Mouse (Mus musculus): ENCODE measurements at regions not wholly inside any gene's neighbourhood (a gene's known extent, or its start where the extent isn't known, plus 50 kb on each side); places are given as distances from the start of the nearest gene placed in this dataset.
A peak's percentile ranks its signal among the peaks of the same experiment; 100 is the strongest.

DNA sequence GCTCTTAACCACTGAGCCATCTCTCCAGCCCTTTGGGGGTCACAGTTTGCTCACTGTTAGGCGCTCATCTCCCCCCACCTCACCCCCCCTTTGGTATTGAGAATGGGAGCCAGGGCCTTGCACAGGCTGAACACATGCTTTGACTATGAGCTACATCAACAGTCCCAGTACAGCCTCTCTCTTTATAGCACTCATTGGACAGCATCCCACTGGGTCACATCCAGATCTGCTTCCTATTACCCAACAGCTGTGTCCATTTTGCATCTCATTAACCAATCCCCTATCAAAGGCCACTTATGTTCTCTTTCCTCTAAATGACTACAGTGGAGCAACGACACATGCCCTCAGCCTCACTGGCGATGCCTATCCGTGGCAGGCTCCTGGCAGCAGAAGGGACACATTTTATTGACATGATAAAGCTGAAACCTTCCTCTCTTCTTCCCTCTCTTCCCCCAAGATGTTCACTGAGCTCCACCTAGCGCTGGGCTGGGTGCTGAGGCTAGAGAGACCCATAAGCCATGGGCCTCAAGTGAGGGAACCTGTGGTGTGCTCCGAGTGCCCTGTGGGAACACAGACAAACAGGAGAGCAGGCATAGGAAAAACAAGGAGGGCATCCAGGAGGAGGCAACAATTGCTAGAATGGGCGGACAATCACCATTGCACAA is 57.3 kb upstream of the Smg1 start:
- in situ Hi-C loops (cut with MboI; ENCODE audit: low pct_ligation_motif_present, low pct_unique_long_range_greater_than_20kb, low sequenced_read_pairs) = loop anchor here (10.0 kb wide), 1 partner anchor 224 kb away; no protein-coding TSS in a partner anchor

DNA sequence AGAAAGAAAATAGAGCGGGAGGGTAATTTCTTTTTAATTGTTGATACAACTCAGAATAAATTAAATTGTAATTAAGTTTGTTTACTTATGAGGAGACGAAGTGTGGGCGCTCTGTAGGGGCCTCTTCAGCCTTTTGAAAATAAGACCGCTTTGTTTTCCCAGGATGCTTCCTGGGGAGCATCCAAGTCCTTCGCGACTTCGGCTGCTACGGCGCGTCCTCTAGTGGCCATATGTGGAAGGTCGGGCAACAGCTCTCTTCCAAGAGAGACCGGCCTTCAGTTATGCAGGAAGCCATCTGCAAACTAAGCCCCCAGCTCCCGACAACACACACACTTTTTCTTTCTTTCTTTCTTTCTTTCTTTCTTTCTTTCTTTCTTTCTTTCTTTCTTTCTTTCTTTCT is 54.1 kb upstream of the Smg1 start:
- Histone ChIP-seq H3K9ac (ENCODE audit: insufficient read depth, low read depth) (no peak overlapping the region), H3K36me3 (replicated peaks in 1 of 2; ENCODE audit: control insufficient read depth in 1 of 2, insufficient read depth in 1 of 2, low read length in 1 of 2) (no peaks in the 10 kb centered on the region), H3K79me2 (replicated peaks; ENCODE audit: control insufficient read depth, extremely low read depth, insufficient read depth, poor library complexity, severe bottlenecking) (no peaks in the 10 kb centered on the region), H3K4me1 (ENCODE audit: control insufficient read depth in 1 of 2, insufficient read depth in 2 of 2) (peaks cover 9 to 15% of the 10 kb centered on the region in 2 experiments), H3K9me3 (replicated peaks; ENCODE audit: low read length) (peaks cover 16% of the 10 kb centered on the region), H3K4me3 (replicated peaks in 1 of 3; ENCODE audit: low read depth in 2 of 3, low read length in 2 of 3, poor library complexity in 1 of 3) (no peak overlapping the region), H3K27me3 (replicated peaks) (no peaks in the 10 kb centered on the region), H3K27ac (ENCODE audit: insufficient read depth, low read depth) (no peak overlapping the region), H3K4me2 (ENCODE audit: insufficient read depth, low read depth, poor library complexity, severe bottlenecking) (0 out of 2 replicates have a peak overlapping the region, but pooled peaks have one; percentile 4)
- DNase-seq (ENCODE audit: extremely low read depth) = peak; percentile 74
- in situ Hi-C loops (cut with MboI; ENCODE audit: low pct_ligation_motif_present, low pct_unique_long_range_greater_than_20kb, low sequenced_read_pairs) = loop anchor here (10.0 kb wide), 1 partner anchor 173 kb away; the partner anchor contains the start of gene Arl6ip1
- dilution Hi-C loops (cut with MboI; ENCODE audit: extremely low pct_ligation_motif_present, extremely low pct_unique_long_range_greater_than_20kb, low sequenced_read_pairs) = no loop called here
- no peak for TF ChIP-seq KAT2A (IDR thresholded peaks at IDR 0.05; ENCODE audit: insufficient replicate concordance, low read length)
- TF ChIP-seq TCF12 (IDR thresholded peaks at IDR 0.05; ENCODE audit: low read depth, low read length) = peak; percentile 29; the same call in 1 of the 2 replicates
- TF ChIP-seq USF2 (conservative IDR thresholded peaks at IDR 0.05; ENCODE audit: low read depth, low read length) = no peak
- no peak for TF ChIP-seq ZMIZ1 (IDR thresholded peaks at IDR 0.05; ENCODE audit: low read depth, low read length)
- no peak for TF ChIP-seq ELF1 (IDR thresholded peaks at IDR 0.05; ENCODE audit: low read depth, low read length)
- TF ChIP-seq ZKSCAN1 (IDR thresholded peaks at IDR 0.05; ENCODE audit: borderline replicate concordance, low read depth, low read length) = no peak
- no peak for TF ChIP-seq E2F4 (IDR thresholded peaks at IDR 0.05; ENCODE audit: insufficient replicate concordance, low read depth, low read length)
- TF ChIP-seq MYC (IDR thresholded peaks at IDR 0.05; ENCODE audit: low read depth, low read length) = no peak
- no peak for TF ChIP-seq JUN (IDR thresholded peaks at IDR 0.05; ENCODE audit: insufficient read depth, low read depth, low read length)
- TF ChIP-seq POLR2AphosphoS2 (IDR thresholded peaks at IDR 0.05; ENCODE audit: low read depth, low read length) = no peak
- no peak for TF ChIP-seq EP300 (IDR thresholded peaks at IDR 0.05; ENCODE audit: low read length)
- no peak for TF ChIP-seq ETS1 (conservative IDR thresholded peaks at IDR 0.05; ENCODE audit: low read depth, low read length)
- TF ChIP-seq ZC3H11A (IDR thresholded peaks at IDR 0.05; ENCODE audit: low read depth, low read length) = peak; percentile 52
- TF ChIP-seq CTCF (conservative IDR thresholded peaks at IDR 0.05 in 1 of 2, IDR thresholded peaks at IDR 0.05 in 1 of 2; ENCODE audit: low read depth in 2 of 2, low read length in 2 of 2) = peak; percentile 84 to 90
- TF ChIP-seq USF1 (IDR thresholded peaks at IDR 0.05; ENCODE audit: low read depth, low read length) = no peak
- no peak for TF ChIP-seq HCFC1 (IDR thresholded peaks at IDR 0.05; ENCODE audit: low read depth, low read length)
- TF ChIP-seq SMC3 (IDR thresholded peaks at IDR 0.05; ENCODE audit: low read depth, low read length) = peak; percentile 93
- no peak for TF ChIP-seq UBTF (IDR thresholded peaks at IDR 0.05; ENCODE audit: low read depth, low read length)
- no peak for TF ChIP-seq NRF1 (IDR thresholded peaks at IDR 0.05; ENCODE audit: low read depth, low read length)
- no peak for TF ChIP-seq GABPA (IDR thresholded peaks at IDR 0.05; ENCODE audit: insufficient replicate concordance, low read depth, low read length)
- TF ChIP-seq TBP (conservative IDR thresholded peaks at IDR 0.05; ENCODE audit: low read depth, low read length) = no peak
- TF ChIP-seq MAZ (IDR thresholded peaks at IDR 0.05; ENCODE audit: low read depth, low read length) = no peak
- TF ChIP-seq MEF2A (IDR thresholded peaks at IDR 0.05; ENCODE audit: borderline replicate concordance, low read depth, low read length) = 0 out of 2 replicates have a peak, but pooled peaks have one; percentile 16
- no peak for TF ChIP-seq POLR2A (IDR thresholded peaks at IDR 0.05; ENCODE audit: low read depth, low read length)
- 0 out of 2 replicates have a peak, but pooled peaks have one; percentile 52 for TF ChIP-seq IRF4 (IDR thresholded peaks at IDR 0.05; ENCODE audit: low read depth, low read length)
- TF ChIP-seq CHD2 (IDR thresholded peaks at IDR 0.05; ENCODE audit: low read length) = no peak
- TF ChIP-seq MAFK (IDR thresholded peaks at IDR 0.05; ENCODE audit: insufficient replicate concordance, low read length) = no peak
- TF ChIP-seq RCOR1 (conservative IDR thresholded peaks at IDR 0.05; ENCODE audit: low read depth, low read length) = no peak; the same call in 1 of the 2 replicates
- no peak for TF ChIP-seq NELFE (IDR thresholded peaks at IDR 0.05; ENCODE audit: low read depth, low read length)
- no peak for TF ChIP-seq PAX5 (IDR thresholded peaks at IDR 0.05; ENCODE audit: low read length)

More for the DNA sequence above, 57.3 kb upstream of the Smg1 start:
- no peak overlapping the region for H3K4me2 ChIP-seq (ENCODE audit: insufficient read depth, low read depth, poor library complexity, severe bottlenecking)
- no peak for TF ChIP-seq KAT2A (IDR thresholded peaks at IDR 0.05; ENCODE audit: insufficient replicate concordance, low read length)
- TF ChIP-seq RAD21 (IDR thresholded peaks at IDR 0.05; ENCODE audit: low read depth, low read length) = peak; percentile 61
- TF ChIP-seq NELFE (IDR thresholded peaks at IDR 0.05; ENCODE audit: low read depth, low read length) = no peak
- peak in 1 of 2 experiments; percentile 55; a peak in 2 of 4 replicates for TF ChIP-seq CTCF (conservative IDR thresholded peaks at IDR 0.05 in 1 of 2, IDR thresholded peaks at IDR 0.05 in 1 of 2; ENCODE audit: low read depth in 2 of 2, low read length in 2 of 2)
- TF ChIP-seq SMC3 (IDR thresholded peaks at IDR 0.05; ENCODE audit: low read depth, low read length) = peak; percentile 34
- dilution Hi-C loops (cut with MboI; ENCODE audit: extremely low pct_ligation_motif_present, extremely low pct_unique_long_range_greater_than_20kb, low sequenced_read_pairs) = no loop called here
- DNase-seq (ENCODE audit: extremely low read depth) = no peak
- no peaks in the 10 kb centered on the region for H3K36me3 ChIP-seq (replicated peaks in 1 of 2; ENCODE audit: control insufficient read depth in 1 of 2, insufficient read depth in 1 of 2, low read length in 1 of 2)
- no peaks in the 10 kb centered on the region for H3K9me3 ChIP-seq (replicated peaks; ENCODE audit: low read length)
- no peak overlapping the region for H3K4me3 ChIP-seq (replicated peaks in 1 of 3; ENCODE audit: low read depth in 2 of 3, low read length in 2 of 3, poor library complexity in 1 of 3)
- H3K9ac ChIP-seq (ENCODE audit: insufficient read depth, low read depth) = no peak overlapping the region
- no peak overlapping the region for H3K27ac ChIP-seq (ENCODE audit: insufficient read depth, low read depth)
- peaks cover 6 to 11% of the 10 kb centered on the region in 2 experiments for H3K4me1 ChIP-seq (ENCODE audit: control insufficient read depth in 1 of 2, insufficient read depth in 2 of 2)
- H3K79me2 ChIP-seq (replicated peaks; ENCODE audit: control insufficient read depth, extremely low read depth, insufficient read depth, poor library complexity, severe bottlenecking) = no peaks in the 10 kb centered on the region
- no peaks in the 10 kb centered on the region for H3K27me3 ChIP-seq (replicated peaks)

All from CH12.LX (cell line).